Mouse (Mus musculus) pancreas, adult 10 weeks (tissue): ENCODE data around the gene Olfr788. TPM values are rescaled to one million over a fixed set of nuclear protein-coding genes. Genes with fewer than 3 reads are reported as not detected.

ENCODE experiments used
- polyA plus RNA-seq: library from polyadenylated mRNA; stranded (reverse); fragments of 350-450 nt; fragmentation: Illumina TruSeq; extraction: RNeasy Lipid Tissue Mini Kit (QIAGEN cat#74804); gene quantifications from one replicate; pipeline ENCODE4 v1.2.3, GENCODE M21; 2015; ENCODE audit warnings: low read depth, low replicate concordance; ENCODE audit not compliant: insufficient read depth

Gene Olfr788
- polyA plus RNA-seq = not detected

DNA sequence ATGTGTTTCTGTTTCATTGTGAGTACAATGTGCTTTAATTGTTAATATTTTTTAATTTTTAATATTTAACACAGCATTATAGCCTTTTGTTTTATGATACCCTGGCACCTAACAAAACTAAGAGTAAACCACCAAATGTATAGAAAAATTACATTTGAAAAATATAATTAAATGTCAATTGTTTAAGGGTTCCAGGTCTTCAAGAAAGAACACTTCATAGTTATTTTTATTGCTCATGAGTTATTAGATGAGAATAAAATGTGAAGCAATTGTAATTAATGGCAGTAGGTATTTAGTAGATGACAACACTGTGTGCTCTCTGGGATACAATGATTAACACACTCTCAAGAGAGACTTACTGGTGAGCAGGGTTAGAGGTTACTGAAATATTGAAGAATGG lies at the start of gene Olfr788:
TSS of gene Olfr788 (plus strand) at position 301 of the 400 bp plus-strand sequence.

DNA sequence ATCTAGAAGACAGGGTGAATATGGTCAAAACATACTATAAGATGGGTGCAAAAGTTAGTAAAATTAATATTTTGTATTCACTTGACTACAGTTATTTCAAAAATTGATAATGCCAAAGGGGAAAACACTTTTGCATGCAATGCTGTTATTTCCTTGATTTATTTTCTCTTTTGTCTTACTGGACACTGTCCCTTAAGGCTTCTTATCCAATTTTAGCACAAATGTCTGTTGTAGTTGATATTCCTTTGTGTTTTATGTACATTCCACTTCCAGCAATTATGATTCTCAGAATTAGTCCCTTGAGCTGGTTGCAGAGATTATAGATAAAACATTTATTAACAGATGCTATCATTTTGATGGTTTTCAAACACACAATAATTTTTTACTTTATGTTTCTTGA lies 43.8 kb upstream of the Olfr788 start, which contains the start of gene Olfr786:
TSS of gene Olfr786 (plus strand) at position 301 of the 400 bp plus-strand sequence.

DNA sequence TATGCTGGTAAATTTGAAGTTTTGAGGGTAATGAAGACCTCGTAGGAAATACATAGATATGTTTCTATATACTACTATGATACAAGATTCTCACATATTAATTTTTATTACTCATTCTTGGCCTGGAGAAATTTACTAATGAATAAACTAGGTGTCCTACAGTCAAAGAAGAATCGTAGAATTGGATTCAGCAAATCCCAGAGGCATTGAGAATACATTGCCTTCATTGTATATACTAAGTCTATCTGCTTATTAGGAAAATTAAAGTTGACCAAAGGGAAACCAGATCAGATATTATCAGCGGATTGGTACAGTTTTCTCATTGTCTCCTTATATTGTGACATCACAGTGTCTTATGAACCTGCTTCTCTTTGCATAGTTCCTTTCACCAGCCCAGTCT lies 9.2 kb upstream of the Olfr788 start, which contains the start of gene Olfr787:
TSS of gene Olfr787 (plus strand) at position 301 of the 400 bp plus-strand sequence.

DNA sequence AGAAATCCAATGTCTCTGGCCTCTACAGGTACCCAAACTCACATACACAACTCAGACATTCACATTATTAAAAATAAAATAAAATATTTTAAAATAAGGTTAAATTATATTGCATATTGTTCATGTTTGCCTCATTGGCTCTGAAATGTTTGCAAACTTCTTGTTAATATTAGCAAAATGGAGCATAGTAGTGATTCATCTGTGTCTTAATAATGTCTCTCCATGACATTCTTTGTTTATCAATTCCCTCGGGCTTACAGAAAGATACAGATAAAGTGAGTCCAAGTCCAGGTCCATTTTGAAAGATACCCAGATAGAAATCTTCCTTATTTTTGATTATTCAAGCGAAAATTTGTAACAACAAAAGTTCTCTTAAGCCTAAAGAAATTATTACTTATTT lies 13.7 kb downstream of the Olfr788 start, which contains the start of gene Olfr789:
TSS of gene Olfr789 (plus strand) at position 301 of the 400 bp plus-strand sequence.

DNA sequence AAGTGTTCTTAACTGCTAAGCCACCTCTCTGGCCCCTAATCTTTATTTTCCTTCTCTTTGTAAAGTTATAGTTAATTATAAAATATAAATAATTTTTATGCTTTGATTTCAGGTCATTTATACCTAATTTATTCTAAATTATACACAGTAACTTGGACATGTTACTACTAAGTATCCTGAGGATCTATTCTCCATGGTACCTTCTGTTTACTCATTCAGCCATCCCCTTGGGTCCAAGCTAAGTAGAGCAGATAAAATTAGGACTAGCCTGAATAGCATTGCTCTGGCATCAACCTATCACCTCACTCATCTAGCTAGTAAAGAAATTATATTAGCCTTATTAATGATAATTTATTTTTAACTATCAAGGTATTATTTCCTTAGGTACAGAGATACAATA lies 27.4 kb downstream of the Olfr788 start, which contains the start of gene Olfr790:
TSS of gene Olfr790 (plus strand) at position 301 of the 400 bp plus-strand sequence.

DNA sequence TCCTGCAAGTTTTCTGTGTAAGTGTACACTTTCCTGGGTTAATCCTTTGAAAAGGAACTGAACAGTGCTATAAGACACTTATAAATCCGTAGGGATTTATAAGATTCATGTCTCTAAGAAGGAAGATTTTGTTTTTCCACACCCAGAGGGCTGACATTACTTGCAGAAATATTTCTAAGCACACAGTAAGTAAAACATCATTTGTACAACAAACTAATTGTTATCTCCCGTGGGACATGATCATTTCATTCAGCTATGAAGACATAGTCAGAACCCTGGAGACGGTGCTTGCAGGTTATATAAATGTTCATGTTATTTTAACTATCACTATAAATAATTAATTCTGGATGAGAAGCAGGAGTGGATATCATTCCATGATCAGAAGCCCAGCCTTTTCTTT lies 50.7 kb downstream of the Olfr788 start, which contains the start of gene Olfr791:
TSS of gene Olfr791 (plus strand) at position 301 of the 400 bp plus-strand sequence.

Other genes starting within 250 kb of the Olfr788 start
- not detected for gene Olfr774, start 234.8 kb upstream of the Olfr788 start, polyA plus RNA-seq
- gene Olfr775, start 222.6 kb upstream of the Olfr788 start, polyA plus RNA-seq = not detected
- gene Olfr776, start 211.9 kb upstream of the Olfr788 start, polyA plus RNA-seq = not detected
- not detected for gene Olfr777, start 199.5 kb upstream of the Olfr788 start, polyA plus RNA-seq
- not detected for gene Olfr780, start 152.9 kb upstream of the Olfr788 start, polyA plus RNA-seq
- not detected for gene Olfr781, start 142.1 kb upstream of the Olfr788 start, polyA plus RNA-seq
- not detected for gene Olfr782, start 122.1 kb upstream of the Olfr788 start, polyA plus RNA-seq
- not detected for gene Olfr784, start 86.9 kb upstream of the Olfr788 start, polyA plus RNA-seq
- gene Olfr785, start 65.6 kb upstream of the Olfr788 start, polyA plus RNA-seq = not detected
- gene Olfr786, start 43.7 kb upstream of the Olfr788 start, polyA plus RNA-seq = not detected
- not detected for gene Olfr787, start 9.1 kb upstream of the Olfr788 start, polyA plus RNA-seq
- gene Olfr789, start 13.8 kb downstream of the Olfr788 start, polyA plus RNA-seq = not detected
- gene Olfr790, start 27.5 kb downstream of the Olfr788 start, polyA plus RNA-seq = not detected
- gene Olfr791, start 50.8 kb downstream of the Olfr788 start, polyA plus RNA-seq = not detected
- gene Olfr792, start 68.2 kb downstream of the Olfr788 start, polyA plus RNA-seq = not detected
- gene Olfr794, start 96.7 kb downstream of the Olfr788 start, polyA plus RNA-seq = not detected
- not detected for gene Olfr796, start 141.6 kb downstream of the Olfr788 start, polyA plus RNA-seq
- gene Olfr798, start 156.9 kb downstream of the Olfr788 start, polyA plus RNA-seq = not detected
- not detected for gene Olfr799, start 166.5 kb downstream of the Olfr788 start, polyA plus RNA-seq
- gene Olfr800, start 186.7 kb downstream of the Olfr788 start, polyA plus RNA-seq = not detected
- not detected for gene Olfr801, start 202.9 kb downstream of the Olfr788 start, polyA plus RNA-seq
- not detected for gene Olfr802, start 217.2 kb downstream of the Olfr788 start, polyA plus RNA-seq
- gene Olfr803, start 223.3 kb downstream of the Olfr788 start, polyA plus RNA-seq = not detected
- gene Olfr804, start 232.2 kb downstream of the Olfr788 start, polyA plus RNA-seq = not detected